Mouse (Mus musculus) c-Kit-positive CD71-positive TER-119-positive erythroid progenitor cells, embryonic 14.5 days (primary cell): ENCODE measurements at regions not wholly inside any gene's neighbourhood (a gene's known extent, or its start where the extent isn't known, plus 50 kb on each side); places are given as distances from the start of the nearest gene placed in this dataset.

ENCODE experiments used
- DNase-seq: peaks from one replicate; pipeline ENCODE4 v3.0.0-alpha.2; 2013; ENCODE audit warnings: low spot score

- DNase-seq: no peak
These were observed 144.6 kb upstream of the Runx1 start for GRCm38 (mm10) chr16:92970587-92970986.

DNA sequence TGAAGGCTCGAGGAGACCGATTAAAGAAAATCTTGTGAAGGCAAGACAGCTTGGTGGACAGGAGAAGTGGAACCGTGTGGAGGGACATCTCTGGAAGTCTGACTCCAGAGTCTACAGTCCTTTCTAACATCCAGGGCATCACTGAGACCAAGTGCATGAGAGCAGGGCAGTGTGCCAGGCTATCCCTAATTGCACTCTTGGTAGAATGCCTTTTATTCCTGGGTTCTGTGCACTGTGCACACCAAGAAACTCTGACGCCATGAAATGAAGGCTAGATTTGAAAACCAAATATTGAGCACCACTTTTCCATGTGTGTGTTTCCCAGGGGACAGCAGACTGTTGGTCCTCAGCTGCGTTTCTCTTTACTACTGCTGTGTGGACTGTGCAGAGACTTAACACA is 143.1 kb upstream of the Runx1 start:
- no peak for DNase-seq

- no peak for DNase-seq
These were observed 140.3 kb upstream of the Runx1 start for GRCm38 (mm10) chr16:92966069-92966866.

DNA sequence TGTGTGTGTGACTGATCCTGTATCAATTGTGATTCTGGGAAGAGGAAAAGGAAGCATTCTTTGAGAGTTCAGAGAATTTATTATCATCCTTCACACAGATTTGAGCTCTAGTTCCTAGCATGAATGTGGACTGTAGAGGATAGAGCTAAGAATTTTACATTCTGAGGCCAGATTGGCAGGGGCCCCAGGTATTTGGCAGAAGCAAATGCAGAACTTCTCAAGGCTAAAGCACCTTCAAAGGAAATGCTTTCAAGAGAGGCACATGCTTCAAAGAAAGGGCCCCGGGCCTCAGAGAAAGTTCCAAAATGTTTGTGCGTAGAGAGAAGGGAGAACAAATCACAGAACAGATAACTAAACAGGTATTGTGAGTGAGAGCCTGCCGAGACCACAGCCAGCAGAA is 139.7 kb upstream of the Runx1 start:
- DNase-seq: no peak

DNA sequence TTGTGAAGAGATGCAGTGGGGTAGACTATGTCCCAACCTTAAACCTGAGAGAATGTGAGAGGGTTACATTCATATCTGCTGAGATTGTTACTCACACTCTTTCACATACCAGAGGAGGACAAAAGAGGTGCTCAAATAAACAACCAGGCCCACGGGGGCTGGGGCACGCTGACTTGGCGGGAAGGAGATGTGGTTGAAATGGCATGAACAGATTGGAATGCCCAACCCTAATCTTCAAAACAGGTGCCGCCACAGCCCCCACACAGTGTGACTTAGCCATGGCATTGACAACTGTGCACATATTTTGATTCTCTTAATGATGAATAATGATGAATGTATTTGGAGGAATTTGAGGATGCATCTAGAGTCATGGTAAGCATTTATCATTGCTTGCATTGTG is 137.6 kb upstream of the Runx1 start:
- DNase-seq: no peak

- DNase-seq: no peak
These were observed 135.4 kb upstream of the Runx1 start for GRCm38 (mm10) chr16:92961361-92961760.

DNA sequence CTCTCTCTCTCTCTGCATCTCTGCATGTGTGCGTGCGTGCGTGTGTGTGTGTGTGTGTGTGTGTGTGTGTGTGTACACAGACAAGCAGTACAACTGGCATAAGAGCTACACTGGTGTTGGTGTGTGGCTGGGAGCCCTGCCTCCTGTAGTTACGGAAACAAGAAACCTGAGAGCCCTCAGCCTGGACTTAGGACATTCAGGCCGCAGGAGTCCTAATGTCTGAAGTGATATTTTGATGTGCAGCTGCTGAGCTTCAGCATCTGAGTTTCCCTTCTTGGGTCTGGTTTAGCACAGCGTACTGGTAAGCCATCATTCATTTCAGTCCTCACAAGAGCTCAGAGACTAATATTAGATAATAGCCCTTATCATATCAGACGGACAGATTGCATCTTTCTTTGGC is 134.8 kb upstream of the Runx1 start:
- DNase-seq: no peak

DNA sequence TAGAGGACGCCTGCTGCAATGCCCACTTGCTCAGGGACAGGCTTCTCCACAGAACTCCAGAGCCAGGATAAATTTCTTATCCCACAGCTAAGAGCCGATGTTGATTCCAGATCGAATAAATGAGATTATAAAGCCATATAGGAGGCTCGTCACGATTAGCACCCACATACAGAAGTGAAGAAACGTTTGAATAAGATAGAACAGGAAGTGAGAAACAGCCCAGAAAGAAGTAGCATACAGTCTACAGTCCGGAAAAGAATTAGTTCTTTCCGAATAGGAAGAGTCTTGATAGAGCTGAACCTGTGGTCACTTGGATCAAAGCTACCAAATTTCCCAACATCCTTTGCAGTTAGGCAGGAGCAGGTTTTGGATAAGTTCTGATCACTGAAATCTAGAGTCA is 133.0 kb upstream of the Runx1 start:
- no peak for DNase-seq

DNA sequence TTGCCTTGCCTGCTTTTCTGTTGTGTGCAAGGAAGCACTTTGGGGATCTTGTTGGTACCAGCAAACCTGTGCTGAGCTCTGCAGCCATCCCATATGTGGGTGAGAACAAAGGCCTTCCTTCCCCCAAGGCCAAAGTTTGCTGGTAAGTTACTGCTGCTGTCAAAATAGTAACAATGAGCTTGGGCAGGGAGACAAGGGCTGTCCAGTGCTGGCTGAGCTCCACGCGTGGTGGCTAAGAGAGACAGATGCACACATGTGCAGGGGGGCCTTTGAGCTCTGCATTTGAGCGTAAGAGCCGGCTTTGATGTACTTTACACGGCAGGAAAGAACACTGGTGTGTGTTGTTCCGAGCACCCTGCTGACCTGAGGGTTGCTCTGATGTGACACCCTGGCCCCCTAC is 132.2 kb upstream of the Runx1 start:
- no peak for DNase-seq

DNA sequence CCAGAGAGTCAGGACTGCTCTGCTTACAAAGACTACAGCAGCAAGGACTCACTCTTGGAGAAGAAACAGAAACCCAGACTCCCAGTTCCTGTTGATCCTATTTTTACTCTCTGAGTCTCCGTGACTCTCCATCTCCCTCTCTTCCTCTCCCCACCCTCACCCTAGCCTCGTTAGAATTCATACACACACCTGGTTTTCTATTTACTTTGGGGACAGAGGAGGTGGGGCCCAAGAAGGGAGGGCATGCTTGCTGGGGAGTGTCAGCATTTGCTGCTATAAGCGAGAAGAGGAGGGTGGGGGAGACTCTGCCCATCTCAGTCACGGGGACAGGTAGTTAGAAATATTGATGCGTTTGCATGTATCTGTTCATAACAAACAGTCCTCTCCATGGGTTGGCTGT is 129.6 kb upstream of the Runx1 start:
- DNase-seq: no peak

DNA sequence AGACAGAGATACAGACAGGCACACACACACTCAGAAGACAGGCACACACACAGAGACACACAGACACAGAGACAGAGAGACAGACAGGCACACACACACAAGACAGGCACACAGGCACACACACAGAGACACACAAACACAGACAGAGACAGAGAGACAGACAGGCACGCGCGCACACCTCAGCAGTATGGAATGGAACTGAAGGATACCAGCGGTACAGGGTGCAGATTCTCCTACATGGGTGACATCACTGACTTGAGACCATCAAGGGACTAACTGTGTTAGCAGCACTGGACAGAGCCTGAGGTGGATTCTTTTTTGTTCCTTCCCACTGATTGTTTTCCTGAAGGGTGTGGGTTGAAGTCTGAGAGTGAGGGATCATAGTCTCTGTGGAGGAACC is 129.1 kb upstream of the Runx1 start:
- no peak for DNase-seq

GRCm38 (mm10) chr16:92953936-92954654 is 128.1 kb upstream of the Runx1 start:
- no peak for DNase-seq

DNA sequence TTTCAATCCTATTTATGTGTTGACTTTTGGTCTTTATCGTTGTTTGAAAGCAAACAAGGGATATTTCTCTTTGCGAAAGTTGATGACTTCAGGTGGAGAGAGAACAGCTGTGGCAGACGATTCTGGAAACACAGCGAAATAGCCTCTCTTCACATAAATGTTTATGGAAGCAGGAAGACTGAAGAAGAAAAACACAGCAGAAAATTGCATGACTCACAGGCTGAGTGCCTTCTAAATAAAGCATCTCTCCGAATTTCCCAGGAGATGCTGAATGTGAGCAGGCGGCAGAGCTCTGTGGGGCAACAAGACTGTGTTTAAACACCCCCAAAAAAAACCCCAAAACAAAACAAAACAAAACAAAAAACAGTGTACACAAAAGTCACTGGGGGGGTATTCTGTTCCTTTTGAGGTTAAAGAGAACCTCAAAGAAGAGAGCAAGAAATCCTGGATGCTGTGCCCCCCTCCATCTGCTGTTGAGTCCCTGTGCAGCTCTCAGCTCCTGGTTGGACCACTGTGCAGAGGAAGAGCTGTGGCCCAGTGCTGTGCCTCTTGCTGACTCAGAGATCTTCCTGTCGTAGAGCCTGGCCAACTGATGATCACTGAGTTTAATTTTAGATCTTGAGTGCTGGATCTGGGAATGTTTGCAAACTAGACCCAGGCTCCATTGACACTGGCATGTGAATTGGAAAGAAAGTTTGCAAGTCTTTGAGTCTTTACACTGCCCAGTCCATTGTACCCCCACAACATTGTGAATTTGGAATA is 126.6 kb upstream of the Runx1 start:
- no peak for DNase-seq

GRCm38 (mm10) chr16:92951516-92951915 is 125.6 kb upstream of the Runx1 start:
- DNase-seq: no peak

GRCm38 (mm10) chr16:92948494-92948893 is 122.5 kb upstream of the Runx1 start:
- no peak for DNase-seq

GRCm38 (mm10) chr16:92946554-92946953 is 120.6 kb upstream of the Runx1 start:
- no peak for DNase-seq

DNA sequence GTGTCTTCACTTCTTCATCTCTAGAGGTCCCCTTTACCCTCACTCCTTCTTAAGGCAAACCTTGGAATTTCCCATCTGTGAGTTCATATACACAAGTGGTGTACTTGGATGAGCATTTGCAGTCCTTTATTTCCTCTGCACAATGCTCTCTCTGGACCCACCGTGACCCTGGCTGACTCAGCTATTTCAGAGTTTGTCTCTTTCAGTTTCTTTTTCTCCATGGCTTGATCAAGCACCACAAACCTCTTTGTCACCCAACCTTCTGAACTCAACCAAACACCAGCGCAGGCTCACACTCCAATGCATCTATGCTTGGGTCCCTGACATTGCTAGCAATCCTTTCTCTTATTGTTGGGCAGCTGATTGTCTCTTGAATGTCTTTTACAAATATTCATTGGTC is 118.0 kb upstream of the Runx1 start:
- no peak for DNase-seq

- DNase-seq: no peak
These were observed 113.7 kb upstream of the Runx1 start for GRCm38 (mm10) chr16:92939618-92940017.

DNA sequence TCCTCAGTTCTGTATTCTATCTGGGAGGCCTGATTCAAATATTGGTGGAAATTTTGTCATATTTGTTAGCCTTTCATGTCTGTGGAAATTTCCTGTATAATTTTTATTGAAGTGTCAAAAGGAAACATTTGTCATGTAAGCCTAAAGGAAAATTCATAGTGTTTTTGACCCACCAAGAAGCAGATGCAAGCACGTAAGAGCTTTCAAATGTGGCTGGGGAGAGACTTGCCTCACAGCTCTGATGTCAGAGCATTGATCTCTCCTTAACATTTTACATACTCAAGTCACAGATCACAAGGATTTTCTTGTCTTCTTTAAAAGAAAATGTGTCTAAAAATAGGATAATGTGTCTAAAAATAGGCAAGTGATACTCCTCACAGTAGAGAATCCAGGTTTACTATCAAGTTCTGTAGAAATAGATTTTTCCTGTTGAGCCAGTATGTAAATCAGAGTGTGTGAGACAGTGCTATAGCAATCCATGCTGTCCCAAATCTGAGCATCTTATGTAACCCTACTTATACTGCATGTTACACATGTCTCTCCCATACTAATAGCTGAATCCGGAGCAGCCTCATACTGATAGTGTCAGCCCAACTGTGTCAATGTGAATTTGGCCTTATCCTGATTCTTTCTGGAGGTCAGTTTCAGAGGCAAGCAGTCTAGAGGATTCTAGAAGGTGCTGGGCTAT is 110.0 kb upstream of the Runx1 start:
- DNase-seq: no peak

DNA sequence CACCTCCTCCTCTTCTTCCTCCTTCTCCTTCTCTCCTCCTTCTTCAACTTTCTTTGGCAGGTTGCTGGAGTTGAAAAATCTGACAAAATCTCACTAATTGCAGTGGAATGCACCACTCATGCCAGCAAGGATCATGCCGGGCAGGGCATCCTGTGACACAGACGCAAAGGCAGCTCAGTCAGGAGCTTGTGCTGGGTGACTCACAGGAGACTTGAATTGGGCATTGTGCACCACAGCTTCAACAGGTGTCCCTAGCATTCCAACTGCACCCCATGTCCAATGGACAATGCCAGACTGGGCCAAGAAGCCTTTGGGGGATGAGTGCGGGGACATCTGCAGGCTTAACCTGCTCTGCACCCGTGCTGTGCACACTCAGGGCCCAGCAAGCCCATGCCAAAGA is 104.2 kb upstream of the Runx1 start:
- DNase-seq: no peak

- DNase-seq: no peak
These were observed 102.3 kb upstream of the Runx1 start for GRCm38 (mm10) chr16:92928201-92928600.

- no peak for DNase-seq
These were observed 101.7 kb upstream of the Runx1 start for GRCm38 (mm10) chr16:92927662-92928061.
